In the genomic region with DNA sequence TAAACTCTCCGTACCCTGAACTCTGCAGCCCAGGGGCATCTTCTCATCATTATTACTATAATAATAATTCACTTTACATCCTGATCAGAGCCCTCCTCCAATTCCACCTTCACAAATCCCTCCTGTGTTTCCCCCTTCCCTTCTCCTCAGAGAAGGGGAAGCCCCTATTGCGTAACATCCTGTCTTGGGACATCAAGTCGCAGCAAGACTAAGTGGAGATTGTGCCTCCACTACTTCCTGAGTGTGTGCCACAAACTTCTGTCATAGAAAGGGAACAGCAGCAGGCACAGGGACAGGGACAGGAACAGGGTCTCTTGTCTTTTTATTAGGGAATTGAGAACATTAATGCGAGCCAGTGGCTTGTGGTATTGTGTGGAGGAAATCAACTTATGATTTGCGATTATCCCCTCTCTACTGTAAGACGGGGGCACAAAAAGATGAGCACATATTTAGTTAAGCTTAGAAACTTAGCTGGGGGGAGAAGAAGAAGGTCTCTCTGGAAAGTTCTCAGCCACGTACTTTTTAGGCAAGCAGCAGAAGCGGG, we compare ENCODE assay signal across 10 mouse cellular contexts. TPM values are rescaled to one million over a fixed set of nuclear protein-coding genes. Genes with fewer than 3 reads are reported as not detected.
DNase-seq lines count a peak whose midpoint lies in the region; ATAC-seq and TF ChIP-seq lines count a peak whose summit lies in the region.
"Had no signal": no experiment of that assay in that cellular context is flagged by ENCODE, and none has a peak within 500 bp of the region (broad histone marks: within the 10 kb centered on the region; RNA-seq: fewer than 3 reads in every experiment).

No protein-coding gene starts in this region.

- no peaks in the 10 kb centered on the region for H3K27me3 ChIP-seq in liver, embryonic 13.5 days
- no peaks in the 10 kb centered on the region for H3K27me3 ChIP-seq in liver, postnatal 0 days (ENCODE audit: insufficient read depth, low read length)
- H3K27me3 ChIP-seq: neural tube, embryonic 15.5 days had no signal

- WGBS in liver, embryonic 13.5 days (ENCODE audit: insufficient replicate concordance) = 42% methylated on average over 8 of the region's 8 CpGs
- WGBS in liver, postnatal 0 days (ENCODE audit: insufficient replicate concordance) = 41% methylated on average over 8 of the region's 8 CpGs

- H3K4me1 ChIP-seq in liver, embryonic 13.5 days (replicated peaks) = peaks cover 7% of the 10 kb centered on the region; the same call in 1 of the 2 replicates
- H3K4me1 ChIP-seq in liver, postnatal 0 days (ENCODE audit: insufficient read depth) = peaks cover 9% of the 10 kb centered on the region

- H3K4me2 ChIP-seq in liver, embryonic 13.5 days = peak overlapping the region; percentile 2; the same call in 1 of the 2 replicates
- peak overlapping the region; percentile 44 for H3K4me2 ChIP-seq in liver, postnatal 0 days (ENCODE audit: low read depth, low read length)

- no peak overlapping the region for H3K27ac ChIP-seq in liver, embryonic 13.5 days
- H3K27ac ChIP-seq in liver, postnatal 0 days (ENCODE audit: low read depth) = 0 out of 2 replicates have a peak overlapping the region, but pooled peaks have one; percentile 24

- no peaks in the 10 kb centered on the region for H3K9me3 ChIP-seq in liver, embryonic 13.5 days (replicated peaks)
- H3K9me3 ChIP-seq in liver, postnatal 0 days (ENCODE audit: low read length) = no peaks in the 10 kb centered on the region
- H3K9me3 ChIP-seq: neural tube, embryonic 15.5 days had no signal

- H3K4me3 ChIP-seq in liver, embryonic 13.5 days (replicated peaks) = no peak overlapping the region
- no peak overlapping the region for H3K4me3 ChIP-seq in liver, postnatal 0 days (ENCODE audit: low read depth, low read length)
- H3K4me3 ChIP-seq: neural tube, embryonic 15.5 days had no signal

- peak; percentile 16 for DNase-seq in adrenal gland, postnatal 10 days
- DNase-seq in adrenal gland, postnatal 14 days = no peak
- no peak for DNase-seq in liver, embryonic 13.5 days
- no peak for DNase-seq in liver
- DNase-seq in liver, postnatal 0 days = no peak
- peak; percentile 42 for DNase-seq in naive thymus-derived CD4-positive, alpha-beta T cell, adult 2 months (ENCODE audit: low read depth)
- DNase-seq in right cerebral cortex, adult 18-20 months = no peak
- no peak for DNase-seq in frontal cortex, postnatal 14 days (ENCODE audit: low spot score in 2 of 2)
- DNase-seq: cerebellum, adult 2 months had no signal

- H3K9ac ChIP-seq in liver, embryonic 13.5 days = no peak overlapping the region
- no peak overlapping the region for H3K9ac ChIP-seq in liver, postnatal 0 days (replicated peaks)
- H3K9ac ChIP-seq: neural tube, embryonic 15.5 days had no signal

- H3K36me3 ChIP-seq in liver, embryonic 13.5 days = no peaks in the 10 kb centered on the region
- H3K36me3 ChIP-seq in liver, postnatal 0 days (replicated peaks; ENCODE audit: insufficient read depth, low read length) = no peaks in the 10 kb centered on the region
- H3K36me3 ChIP-seq: neural tube, embryonic 15.5 days had no signal

- TF ChIP-seq EP300 in liver, postnatal 0 days (IDR thresholded peaks at IDR 0.05; ENCODE audit: low read depth) = no peak

- TF ChIP-seq CTCF in liver, postnatal 0 days (IDR thresholded peaks at IDR 0.05; ENCODE audit: low read depth) = no peak

- ATAC-seq in liver, embryonic 13.5 days (ENCODE audit: low read depth) = no peak; the same call in 1 of the 2 replicates
- peak; percentile 50; the same call in 1 of the 2 replicates for ATAC-seq in liver, postnatal 0 days

RNA-seq across cellular contexts. Expression of a gene that starts 32.0 kb away (rescaled TPM):
- total RNA-seq in adrenal gland, postnatal 10 days (2021) = 10 to 100 TPM; 11.6 to 16.2 TPM
- 15.1 and 25.8 TPM in 2 replicates for total RNA-seq in adrenal gland, postnatal 14 days (2021)
- 91.1 and 99.5 TPM in 2 replicates for polyA plus RNA-seq in liver, embryonic 13.5 days (2015; fragmentation: Nextera tagmentation; extraction: Ambion mirVana)
- 49.5 and 65.0 TPM in 2 replicates for polyA plus RNA-seq in liver, postnatal 0 days (2015; fragmentation: Nextera tagmentation; extraction: Ambion mirVana)

Comparison
In these comparisons a context has a peak if more than half of its experiments do, and no peak if none do; other contexts are left out.
1. DNase-seq: peak in adrenal gland, postnatal 10 days (single experiment) and naive thymus-derived CD4-positive, alpha-beta T cell, adult 2 months (single experiment); none in adrenal gland, postnatal 14 days (single experiment), liver, embryonic 13.5 days (single experiment), liver (single experiment), liver, postnatal 0 days (single experiment), right cerebral cortex, adult 18-20 months (single experiment) and frontal cortex, postnatal 14 days (0 of 2).